Mouse (Mus musculus): ENCODE data around the gene Lair1.
A peak's percentile ranks its signal among the peaks of the same experiment; 100 is the strongest.
"Not testable (repeated sequence)": the region's sequence is repeated elsewhere in the genome, so short reads cannot be mapped to it uniquely, and the experiment has no call there.

Lair1 gene

DNA sequence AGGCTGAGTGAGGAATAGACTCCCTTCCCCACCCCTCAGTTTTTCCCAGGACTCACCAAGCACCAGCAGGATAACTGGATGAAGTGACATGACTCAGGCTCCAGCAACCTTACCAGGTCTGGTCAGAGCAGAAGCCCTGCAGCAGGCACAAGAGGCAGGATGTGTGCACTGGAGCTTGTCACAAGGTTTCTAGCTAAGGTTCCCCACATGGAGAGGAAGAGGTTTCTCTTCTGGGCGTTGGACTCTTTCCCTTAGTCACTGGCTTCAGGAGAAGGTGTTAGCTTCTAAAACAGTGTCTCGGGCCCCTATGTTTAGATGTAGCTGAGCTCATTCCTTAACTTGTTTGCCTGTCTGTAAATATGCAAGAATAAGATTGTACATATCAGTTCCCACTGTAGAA is at the start of gene Lair1:
Gene Lair1 (minus strand): TSS at position 192 of the 400 bp plus-strand sequence.
- peak; percentile 22 for DNase-seq (ENCODE audit: low spot score)

DNA sequence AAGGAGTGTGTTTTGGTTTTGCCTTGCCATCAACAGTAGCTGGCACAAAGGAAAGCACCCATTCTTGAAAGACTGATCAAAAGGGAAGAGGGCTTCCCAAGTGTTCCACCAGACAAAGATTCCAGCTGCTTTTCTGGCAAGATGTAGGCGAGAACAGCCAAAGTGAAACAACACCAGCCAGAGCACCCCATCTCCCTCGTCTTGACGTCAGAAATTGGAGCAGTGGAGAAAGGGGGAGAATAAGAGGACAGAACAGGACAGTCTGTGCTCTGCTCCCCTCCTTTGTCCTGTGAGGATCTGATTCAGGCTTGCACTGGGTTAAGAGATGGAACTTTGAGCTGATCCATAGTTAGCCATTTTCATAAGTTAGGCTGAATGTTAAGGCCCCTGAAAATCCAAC is 48.8 kb upstream of the Lair1 start:
- DNase-seq (ENCODE audit: low spot score): no peak

DNA sequence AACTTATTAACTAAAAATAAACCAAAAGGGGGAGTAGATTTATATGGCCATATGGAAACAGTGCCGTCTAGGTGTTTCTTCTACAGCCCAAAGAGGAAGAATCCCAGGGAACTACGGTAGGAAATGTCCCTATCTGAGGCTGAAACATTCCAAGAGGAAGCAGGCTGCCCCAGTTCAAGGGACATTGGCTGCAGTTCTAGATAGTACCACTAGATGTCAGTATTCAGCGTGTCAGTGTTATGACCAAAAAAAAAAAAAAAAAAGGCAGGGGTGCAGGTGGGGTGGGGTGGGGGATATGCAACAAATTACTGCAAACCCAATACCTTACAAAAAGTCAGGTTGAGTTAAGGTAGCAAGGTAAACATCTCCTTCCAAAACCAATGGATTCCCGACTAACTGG is 40.4 kb upstream of the Lair1 start:
- DNase-seq (ENCODE audit: low spot score): peak; percentile 54

DNA sequence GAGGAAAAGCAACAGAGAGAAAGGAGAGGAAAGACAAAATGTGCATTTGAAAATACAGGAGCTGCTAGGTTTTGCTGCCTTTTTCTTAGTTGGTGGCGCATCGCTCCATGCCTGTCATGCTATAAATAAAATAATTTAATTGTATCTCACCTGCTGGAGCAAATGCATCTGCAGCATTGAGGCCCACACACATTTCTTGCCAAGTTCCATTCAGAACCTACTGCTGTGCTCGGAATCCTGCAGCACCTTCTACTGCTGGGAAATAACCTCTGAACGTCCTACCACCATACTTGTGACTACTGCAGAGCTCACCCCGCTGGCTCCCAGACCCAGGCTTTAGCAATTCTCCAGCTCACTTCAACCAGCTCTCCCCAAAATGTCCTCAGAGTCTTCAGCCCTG is 38.1 kb upstream of the Lair1 start:
- DNase-seq (ENCODE audit: low spot score): no peak

DNA sequence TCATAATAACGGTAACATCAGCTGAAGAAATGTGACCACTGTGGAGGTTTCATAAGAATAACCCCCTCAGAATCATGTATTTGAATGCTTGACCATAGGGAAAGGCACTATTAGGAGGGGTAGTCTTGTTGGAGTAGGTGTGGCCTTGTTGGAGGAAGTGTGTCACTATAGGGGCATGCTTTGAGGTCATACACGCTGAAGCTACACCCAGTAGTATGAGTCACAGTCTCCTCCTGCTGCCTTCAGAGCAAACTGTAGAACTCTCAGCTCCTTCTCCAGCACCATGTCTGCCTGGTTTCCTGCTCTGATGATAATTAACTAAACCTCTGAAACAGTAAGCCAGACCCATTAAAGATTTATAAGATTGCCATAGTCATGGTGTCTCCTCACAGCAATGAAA is 35.8 kb upstream of the Lair1 start:
- no peak for DNase-seq (ENCODE audit: low spot score)

DNA sequence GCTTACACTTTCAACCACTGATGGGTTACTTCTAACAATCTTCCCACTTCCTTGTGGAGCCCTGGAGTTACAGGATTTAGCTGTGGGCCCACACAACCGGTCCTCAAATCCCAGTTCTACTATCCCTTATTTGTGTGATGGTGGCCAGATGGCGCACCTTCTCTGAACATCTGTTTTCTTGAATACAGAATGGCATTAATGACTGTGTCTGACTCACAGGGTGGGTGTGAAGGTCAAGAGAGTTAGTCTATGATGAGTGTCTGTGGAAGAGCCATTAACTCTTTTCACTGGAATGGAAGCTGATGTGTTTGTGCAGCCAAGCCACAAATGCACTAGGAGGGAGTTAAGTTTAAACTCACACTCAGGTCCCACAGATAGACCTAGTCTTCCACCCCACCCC is 35.3 kb upstream of the Lair1 start:
- no peak for DNase-seq (ENCODE audit: low spot score)

DNA sequence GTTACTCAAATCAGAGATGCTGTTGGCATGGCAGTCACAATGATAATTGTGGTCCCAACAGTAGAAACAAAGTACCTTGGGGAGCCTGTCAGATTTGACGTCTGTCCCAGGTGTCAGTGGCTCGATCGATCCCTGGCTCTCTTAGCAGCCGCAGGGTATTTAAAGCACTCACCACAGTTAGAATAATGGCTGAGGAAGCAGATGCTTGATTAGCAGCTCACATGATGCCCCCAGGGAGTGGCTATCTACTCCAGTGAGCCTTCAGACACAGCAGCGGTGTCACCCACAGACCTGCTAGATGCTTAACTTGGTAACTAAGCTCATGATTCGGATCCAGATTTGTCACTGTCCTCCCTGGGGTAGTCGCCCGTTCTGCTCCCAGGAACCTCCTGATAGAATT is 28.2 kb upstream of the Lair1 start:
- DNase-seq (ENCODE audit: low spot score): no peak

DNA sequence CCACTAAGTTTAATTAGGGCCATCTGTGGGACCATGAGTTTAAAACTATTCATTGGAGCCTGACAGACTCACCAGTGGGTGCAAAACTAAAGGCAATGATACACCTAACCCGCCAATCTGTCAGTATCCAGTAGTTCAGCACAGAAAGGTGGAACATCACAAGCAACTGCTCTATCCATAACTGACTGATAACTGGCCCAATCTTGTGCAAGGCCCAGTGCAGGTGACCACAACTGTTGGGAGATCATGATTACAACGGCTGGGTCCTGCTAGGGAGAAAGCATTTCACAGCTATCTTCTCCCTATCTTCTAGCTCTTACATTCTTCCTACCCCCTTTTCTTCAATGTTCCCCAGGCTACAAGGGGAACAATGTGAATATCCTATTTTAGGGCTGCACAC is 25.7 kb upstream of the Lair1 start:
- DNase-seq (ENCODE audit: low spot score): no peak

DNA sequence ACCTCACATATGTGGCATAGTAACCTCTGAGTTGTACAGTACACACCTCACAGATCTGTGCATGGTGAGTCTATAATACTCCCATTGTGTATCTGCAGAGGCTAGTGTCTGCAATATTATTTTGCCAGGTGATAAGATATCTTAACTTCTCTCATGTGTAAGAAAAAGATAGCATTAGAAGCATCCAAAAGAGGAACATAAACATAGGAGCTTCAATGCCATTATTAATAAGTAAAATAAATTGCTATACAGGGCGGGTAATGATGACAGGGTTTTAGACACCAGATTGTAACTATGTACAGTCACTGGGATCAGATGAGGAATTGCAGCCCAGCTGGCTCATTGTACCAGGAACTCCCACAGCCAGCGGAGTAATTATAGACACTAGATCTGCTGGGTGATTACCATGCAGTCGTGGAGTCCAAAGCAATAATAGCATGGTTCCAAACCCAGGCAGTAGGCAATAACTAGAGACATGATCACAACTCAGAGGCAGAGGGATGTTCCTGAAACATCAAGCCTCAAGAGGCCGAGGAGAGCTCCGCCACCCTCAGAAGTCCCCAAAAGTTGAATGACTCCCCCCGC is 25.0 kb upstream of the Lair1 start:
- peak; percentile 69 for DNase-seq (ENCODE audit: low spot score)

DNA sequence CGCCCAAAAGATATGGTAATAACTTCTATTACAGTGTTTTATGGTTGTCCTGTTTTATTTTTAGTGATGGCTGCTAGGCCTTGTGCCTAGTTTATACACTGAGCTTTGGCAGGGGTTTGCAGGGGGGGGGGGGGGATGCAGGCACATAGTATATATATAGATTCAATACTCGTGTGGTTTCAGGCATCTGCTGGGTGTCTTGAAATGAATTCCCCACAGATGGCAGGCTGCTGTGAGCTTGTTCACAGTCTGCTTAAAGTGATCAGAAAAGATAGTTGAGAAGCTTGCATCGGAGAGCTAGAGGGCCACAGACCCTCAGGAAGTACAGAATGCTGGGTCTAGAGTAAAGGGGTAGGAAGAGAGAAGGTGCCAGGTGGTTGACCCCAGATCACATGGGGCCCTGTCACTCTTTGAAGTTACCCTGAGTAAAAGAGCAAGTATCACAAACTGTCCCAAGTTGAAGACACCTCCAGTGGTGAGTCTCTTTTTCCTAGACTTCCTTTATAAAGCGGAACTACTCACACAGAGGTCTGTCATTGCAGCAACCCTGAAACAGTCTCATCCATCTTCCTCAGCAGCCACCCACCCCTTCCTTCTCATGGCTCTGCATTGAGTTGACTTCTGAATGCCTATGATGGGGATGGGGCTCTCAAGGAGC is 24.4 kb upstream of the Lair1 start:
- peak; percentile 47 for DNase-seq (ENCODE audit: low spot score)

DNA sequence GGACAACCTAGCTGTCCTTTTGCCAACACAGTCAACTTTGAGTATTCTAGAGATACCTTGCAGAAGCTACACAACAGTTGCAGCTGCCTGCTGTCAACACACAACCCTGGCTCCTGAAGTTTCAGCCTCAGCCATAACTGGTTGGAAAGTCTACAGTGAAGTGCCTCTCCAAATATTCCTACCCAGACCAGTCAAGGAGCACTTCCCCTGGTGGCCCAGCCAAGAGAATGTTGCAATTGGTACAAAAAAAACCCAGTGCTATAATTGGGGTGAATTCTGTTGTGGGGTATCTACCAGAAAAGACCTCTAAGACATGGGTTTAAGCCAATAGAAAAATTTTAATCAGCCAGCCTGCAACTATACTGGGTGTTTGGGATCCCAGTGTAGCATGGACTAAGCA is 22.6 kb upstream of the Lair1 start:
- DNase-seq (ENCODE audit: low spot score): peak; percentile 35

DNA sequence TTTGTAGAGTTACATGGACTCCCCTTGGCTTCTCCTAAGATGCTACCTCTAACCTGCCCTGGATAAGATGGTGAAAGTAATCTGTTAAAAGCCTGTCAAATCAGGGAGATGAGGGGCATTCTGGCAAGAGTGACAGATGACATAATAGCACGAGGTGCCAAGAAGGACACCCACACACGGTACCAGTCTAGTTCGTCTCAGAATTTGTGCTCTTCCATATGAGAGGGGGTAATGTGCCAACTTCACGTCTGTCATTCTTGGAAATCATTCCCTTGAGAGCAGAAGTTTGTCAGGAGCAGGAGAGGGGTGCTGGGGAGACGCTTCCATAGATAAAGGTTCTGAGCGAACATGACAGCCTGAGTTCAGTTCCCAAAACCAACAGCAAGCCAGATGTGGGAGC is 21.2 kb upstream of the Lair1 start:
- peak; percentile 65 for DNase-seq (ENCODE audit: low spot score)

DNA sequence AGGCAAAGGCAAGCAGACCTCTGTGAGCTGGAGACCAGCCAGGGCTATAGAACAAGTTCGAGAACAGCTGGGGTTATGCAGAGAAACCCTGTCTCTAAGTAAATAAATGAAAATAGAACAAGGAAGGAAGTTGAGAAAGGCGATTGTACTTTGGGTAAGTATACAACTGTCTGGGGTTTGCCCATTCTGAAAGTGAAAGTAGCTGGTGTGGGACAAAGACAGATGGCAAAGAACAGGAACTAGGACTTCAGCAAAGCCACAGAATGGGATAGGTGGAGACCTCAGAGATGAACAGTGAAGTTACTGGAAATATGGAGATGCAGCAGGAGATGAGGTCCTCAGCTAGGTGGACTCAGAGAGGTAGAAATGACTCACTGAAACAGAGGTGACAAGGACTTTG is 19.8 kb upstream of the Lair1 start:
- peak; percentile 50 for DNase-seq (ENCODE audit: low spot score)

DNA sequence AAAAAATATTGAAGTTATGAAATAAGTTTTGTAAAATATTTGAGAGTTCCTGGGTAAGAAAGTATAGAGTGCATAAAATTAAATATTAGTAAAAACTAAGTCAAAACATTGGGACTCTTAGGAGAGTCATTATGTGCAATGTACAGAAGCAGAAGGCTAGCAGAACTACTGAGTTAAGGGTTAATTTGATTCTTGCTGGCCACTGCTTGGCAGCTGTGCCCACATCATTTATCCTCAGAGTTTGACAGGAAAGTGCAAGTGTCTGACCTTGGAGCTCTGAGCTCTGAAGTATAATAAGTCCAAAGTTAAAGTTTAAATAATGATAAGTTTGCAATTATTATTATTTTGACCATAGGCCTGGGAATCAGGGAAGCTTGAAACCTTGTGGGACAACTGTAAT is 18.7 kb upstream of the Lair1 start:
- no peak for DNase-seq (ENCODE audit: low spot score)

DNA sequence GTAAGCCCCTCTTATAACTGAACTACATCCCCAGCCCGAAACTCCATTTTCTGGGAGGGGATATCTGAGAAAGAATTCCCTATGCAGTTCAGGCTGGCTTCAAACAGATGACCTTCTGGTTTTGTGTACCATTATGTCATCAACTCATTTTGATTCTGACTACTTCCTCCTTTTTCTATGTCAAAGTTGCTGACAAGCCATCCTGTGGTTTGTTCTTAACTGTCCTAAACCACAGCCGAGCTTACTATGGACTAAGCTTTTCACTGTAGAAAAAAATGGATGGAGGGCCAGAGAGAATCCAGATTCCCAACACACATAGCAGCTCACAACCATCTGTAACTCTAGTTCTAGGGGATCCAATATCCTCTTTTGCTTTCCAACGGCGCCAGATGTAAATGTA is 17.5 kb upstream of the Lair1 start:
- DNase-seq (ENCODE audit: low spot score): no peak

DNA sequence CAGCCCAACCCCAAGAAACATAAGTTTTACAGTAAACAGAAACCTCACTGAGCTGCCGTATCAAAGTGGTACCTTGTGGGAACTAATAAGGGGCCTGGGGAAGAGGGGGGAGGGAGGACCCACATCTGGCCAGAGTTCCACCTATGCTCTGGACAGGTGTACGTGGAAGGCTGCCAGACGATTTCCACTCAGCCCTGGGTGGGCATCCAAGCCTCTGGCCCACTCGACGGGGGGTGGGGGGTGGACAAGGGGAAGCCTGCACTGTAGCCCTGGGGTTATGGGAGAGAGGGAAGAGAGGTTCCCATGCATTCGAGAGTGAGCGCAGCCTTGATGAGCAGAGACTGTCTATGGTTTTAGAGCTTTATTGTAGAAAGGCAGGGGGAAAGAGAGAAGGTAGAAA is 16.5 kb upstream of the Lair1 start:
- no peak for DNase-seq (ENCODE audit: low spot score)

DNA sequence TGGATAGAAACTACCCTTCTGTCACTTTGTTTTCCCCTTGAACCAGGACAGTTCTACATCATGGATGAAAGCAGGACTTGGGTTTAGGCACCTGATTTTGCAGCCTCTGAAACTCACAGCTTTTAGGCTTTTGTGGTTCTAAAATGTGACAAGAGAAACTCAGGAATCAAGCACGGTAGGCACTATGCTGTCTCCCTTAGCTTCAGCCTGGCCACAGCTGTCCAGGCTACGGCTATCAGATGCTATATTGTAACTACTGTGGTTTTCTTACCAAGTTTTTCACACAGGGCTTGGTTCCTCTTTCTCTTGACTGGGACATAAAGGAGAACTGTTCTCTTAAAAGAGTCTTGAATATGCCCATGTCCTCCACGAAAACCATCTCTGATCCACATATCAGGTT is 10.1 kb upstream of the Lair1 start:
- DNase-seq (ENCODE audit: low spot score): peak; percentile 23

DNA sequence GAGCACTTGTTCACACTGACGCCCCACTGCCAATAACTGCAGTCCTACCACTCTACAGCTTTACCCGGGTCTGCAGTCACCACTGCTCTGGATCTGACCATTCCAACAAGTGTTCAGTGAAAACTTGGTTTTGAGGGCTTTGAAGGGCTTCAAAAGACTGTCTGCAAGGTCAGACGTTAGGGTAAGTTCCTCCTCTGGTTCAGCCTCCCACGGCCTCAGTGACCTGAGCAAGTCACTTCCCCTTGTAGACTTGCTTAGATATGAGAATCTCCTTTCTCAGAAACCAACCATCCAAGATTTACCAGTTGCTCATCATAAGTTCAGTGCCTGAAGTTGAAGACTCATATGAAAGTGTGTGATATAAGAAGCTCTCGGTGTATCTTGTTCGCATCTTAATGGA is 8.1 kb upstream of the Lair1 start:
- no peak for DNase-seq (ENCODE audit: low spot score)

DNA sequence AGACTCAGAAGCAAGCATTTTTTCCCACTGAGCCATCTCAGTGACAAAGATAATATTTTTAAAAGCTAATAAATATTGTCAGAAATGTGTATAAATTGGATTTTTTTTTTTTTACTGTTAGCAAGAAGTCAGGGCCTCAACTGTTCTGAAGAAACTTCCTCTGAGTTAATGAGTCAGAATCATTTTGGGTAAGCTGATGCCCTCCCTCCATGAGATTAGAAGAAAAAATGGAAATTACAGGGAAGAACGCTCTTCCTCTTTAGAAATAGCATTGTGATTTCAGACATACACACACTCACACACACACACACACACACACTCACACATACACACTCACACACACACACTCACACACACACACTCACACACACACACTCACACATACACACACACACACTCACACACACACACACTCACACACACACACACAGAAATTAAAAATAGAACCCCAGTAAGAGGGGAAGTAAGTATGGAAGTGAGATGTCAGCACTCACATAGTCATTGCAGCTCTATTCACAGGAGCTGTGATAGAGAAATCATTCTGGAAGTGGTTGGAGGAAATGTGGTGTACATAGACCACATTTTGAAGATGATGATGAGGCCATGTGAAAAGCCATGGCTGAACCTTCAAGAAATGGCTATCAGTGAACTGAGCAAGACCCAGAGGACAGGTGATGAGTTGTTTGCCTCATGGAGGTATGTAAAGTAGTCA is 866 bp upstream of the Lair1 start:
- DNase-seq (ENCODE audit: low spot score): no peak

DNA sequence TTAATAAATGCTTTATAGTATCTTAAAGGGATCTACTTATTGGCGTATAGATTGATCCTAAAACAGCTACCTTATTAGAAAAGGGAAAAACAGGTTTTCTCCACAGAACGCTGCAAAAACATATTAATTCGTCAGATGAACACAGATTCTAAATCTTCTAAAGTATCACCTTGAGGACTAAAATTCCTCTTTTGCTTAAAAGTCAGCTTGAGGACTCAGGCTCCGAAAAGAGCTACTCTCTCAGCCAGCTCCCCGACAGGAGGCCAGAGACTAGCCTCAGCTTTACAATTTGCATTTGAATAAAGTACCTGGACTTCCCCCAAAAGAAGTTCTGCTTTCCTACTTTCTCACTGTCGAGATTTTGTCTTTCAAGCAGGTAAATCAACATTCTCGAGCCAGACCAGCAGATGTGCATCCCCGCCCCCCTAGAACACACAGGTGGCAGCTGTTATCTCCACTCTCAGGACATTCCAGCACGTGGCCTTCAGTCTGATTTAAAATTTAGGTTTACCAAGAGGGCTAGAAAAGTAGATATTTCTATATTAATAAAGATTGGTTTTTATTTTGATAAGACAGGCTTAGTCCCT is 2.3 kb downstream of the Lair1 start:
- DNase-seq (ENCODE audit: low spot score): not testable (repeated sequence)

DNA sequence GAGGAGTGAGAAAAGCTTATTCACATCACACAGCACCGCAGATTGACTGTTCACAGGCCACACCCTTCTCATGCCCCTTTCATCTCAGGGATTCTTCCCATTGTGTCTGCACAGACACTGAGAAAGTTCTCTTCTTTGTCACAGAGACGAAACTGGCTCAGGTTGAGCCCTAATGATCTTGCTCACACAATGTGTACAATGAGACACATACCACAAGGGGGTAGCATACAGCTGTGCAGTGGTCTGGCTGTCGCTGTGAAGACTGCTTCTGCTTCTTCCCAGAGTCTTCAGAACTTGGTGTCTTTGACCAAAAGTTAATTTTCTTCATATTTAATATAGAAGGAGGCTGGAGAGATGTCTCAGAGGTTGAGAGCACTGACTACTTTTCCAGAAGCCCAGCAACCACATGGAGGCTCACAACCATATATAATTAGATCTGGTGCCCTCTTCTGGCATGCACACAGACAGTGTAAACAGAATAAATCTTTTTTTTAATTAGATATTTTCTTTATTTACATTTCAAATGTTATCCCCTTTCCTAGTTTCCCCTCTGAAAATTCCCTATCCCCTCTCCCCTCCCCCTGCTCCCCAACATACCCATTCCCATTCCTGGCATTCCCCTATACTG is 36.1 kb downstream of the Lair1 start:
- peak; percentile 35 for DNase-seq (ENCODE audit: low spot score)

DNA sequence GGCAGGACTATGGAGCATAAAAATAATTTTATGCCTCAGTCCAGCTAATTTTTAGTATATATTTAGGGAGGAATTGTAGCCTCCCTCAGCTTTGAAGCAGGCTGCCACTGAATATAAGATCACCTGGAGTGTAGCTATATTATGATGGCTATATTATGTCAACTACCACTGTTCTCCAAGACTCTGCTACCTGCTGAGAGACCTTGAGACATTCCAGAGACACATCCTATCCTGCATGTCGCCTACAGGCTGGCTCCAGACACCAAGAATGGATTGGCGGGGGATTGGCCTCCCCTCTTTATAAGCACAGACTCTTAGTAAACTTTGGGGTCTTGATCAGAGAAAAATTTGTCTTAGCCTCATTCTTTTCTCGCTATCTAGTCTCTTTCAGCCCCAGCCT is 58.4 kb downstream of the Lair1 start:
- not testable (repeated sequence) for DNase-seq (ENCODE audit: low spot score)

DNA sequence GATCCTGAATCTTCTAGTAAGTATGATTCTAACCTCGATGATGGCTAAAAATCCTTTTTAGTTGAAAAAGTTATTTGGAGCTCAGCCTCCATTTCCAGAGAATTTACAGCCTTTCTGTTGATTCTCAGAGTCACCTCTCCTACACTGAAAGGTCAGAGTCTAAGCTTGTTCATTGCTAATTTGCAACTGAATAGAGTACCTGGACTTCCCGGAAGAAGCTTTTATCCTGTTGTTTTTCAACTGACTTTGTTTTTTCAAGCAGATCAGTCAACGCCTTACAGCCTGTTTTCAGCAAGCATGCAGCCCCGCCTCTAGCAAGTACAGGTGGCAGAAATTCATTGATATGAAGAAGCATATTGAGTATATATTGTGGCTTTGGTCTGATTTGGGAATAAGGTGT is 59.0 kb downstream of the Lair1 start:
- DNase-seq (ENCODE audit: low spot score): not testable (repeated sequence)

Data from layer of hippocampus, adult 11-12 months (tissue).